9 mouse cellular contexts compared by ENCODE assay signal in the genomic region with DNA sequence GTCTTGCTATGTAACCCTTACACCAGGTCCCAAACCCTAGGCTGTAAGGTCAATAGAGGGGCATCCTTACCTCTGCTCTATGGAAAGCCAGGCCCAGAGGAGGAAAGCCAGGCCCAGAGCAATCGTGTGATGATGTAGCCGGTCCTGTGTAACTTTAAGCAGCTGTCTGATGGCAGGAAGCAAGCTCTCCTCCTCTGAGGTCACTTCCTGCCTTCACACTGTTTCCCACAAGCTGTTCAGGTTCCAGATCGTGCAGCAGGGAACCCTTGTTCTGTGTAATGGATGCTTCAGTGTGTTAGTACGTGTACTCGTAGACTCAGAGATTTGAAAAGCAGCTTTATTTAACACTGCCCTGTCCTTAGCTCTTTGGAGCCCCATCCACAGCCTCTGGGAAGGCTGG. TPM values are rescaled to one million over a fixed set of nuclear protein-coding genes. Genes with fewer than 3 reads are reported as not detected.
A peak's percentile ranks its signal among the peaks of the same experiment; 100 is the strongest.
DNase-seq lines count a peak whose midpoint lies in the region; ATAC-seq lines count a peak whose summit lies in the region.
"Had no signal": no experiment of that assay in that cellular context is flagged by ENCODE, and none has a peak within 500 bp of the region (broad histone marks: within the 10 kb centered on the region; RNA-seq: fewer than 3 reads in every experiment).

No protein-coding gene starts in this region.

- no peak overlapping the region for H3K27ac ChIP-seq in forebrain, embryonic 13.5 days

- no peaks in the 10 kb centered on the region for H3K9me3 ChIP-seq in forebrain, embryonic 13.5 days (replicated peaks)

- H3K4me2 ChIP-seq in forebrain, embryonic 13.5 days: no peak overlapping the region

- no peaks in the 10 kb centered on the region for H3K27me3 ChIP-seq in forebrain, embryonic 13.5 days

- WGBS in forebrain, embryonic 13.5 days: 75% methylated on average over 5 of the region's 5 CpGs

- peaks cover 28% of the 10 kb centered on the region for H3K4me1 ChIP-seq in forebrain, embryonic 13.5 days

- intact Hi-C loops in left cerebral cortex, postnatal 14 days (cut with DNase I): no loop called here

- no peaks in the 10 kb centered on the region for H3K36me3 ChIP-seq in forebrain, embryonic 13.5 days (ENCODE audit: poor library complexity, severe bottlenecking)

- H3K4me3 ChIP-seq in forebrain, embryonic 13.5 days: no peak overlapping the region

- peak; percentile 95 for ATAC-seq in activated CD4-positive, CD25-positive, alpha-beta regulatory T cell, adult 4 months
- ATAC-seq in megakaryocyte, adult 5-6 weeks (ENCODE audit: poor library complexity, severe bottlenecking): 0 out of 2 replicates have a peak, but pooled peaks have one; percentile 13
- ATAC-seq in forebrain, embryonic 13.5 days: no peak
- ATAC-seq: midbrain, embryonic 16.5 days had no signal

- peak; percentile 26 to 40 for DNase-seq in CD8-positive naive resting alpha-beta T cell, adult 2 months (ENCODE audit: low read depth in 2 of 2, low spot score in 2 of 2)
- DNase-seq in induced T-regulatory cell, adult 2 months (ENCODE audit: low read depth): peak; percentile 49
- no peak for DNase-seq in frontal cortex, postnatal 14 days (ENCODE audit: low spot score in 2 of 2)
- no peak for DNase-seq in left cerebral cortex, postnatal 14 days (ENCODE audit: low spot score in 2 of 2)
- no peak for DNase-seq in yolk sac, embryonic 10.5 days (ENCODE audit: low spot score)

- no peak overlapping the region for H3K9ac ChIP-seq in forebrain, embryonic 13.5 days

RNA-seq across cellular contexts. Expression of gene Smyd2, which starts 55.1 kb away (rescaled TPM):
- 10 to 100 TPM in 1 of 2 experiments, 1 to 10 TPM in 1; 9.7 to 11.1 TPM for polyA plus RNA-seq in activated CD4-positive, CD25-positive, alpha-beta regulatory T cell, adult 4 months (2017; shearing (Covaris generic))
- total RNA-seq in megakaryocyte, adult 5-6 weeks (2015): 16.7 and 18.6 TPM in 2 replicates
- total RNA-seq in megakaryocyte, adult 5-6 weeks (2017): 19.2 and 26.3 TPM in 2 replicates
- polyA plus RNA-seq in forebrain, embryonic 13.5 days (2015; fragmentation: Nextera tagmentation; extraction: Ambion mirVana): 41.9 and 44.9 TPM in 2 replicates
- 100 to 1,000 TPM; 110 to 113 TPM for total RNA-seq in left cerebral cortex, postnatal 14 days (2021)

Comparison
In these comparisons a context has a peak if more than half of its experiments do, and no peak if none do; other contexts are left out.
1. DNase-seq: peak in CD8-positive naive resting alpha-beta T cell, adult 2 months (2 of 2) and induced T-regulatory cell, adult 2 months (single experiment); none in frontal cortex, postnatal 14 days (0 of 2), left cerebral cortex, postnatal 14 days (0 of 2) and yolk sac, embryonic 10.5 days (single experiment).
2. RNA of gene Smyd2, which starts 55.1 kb away (total RNA-seq): 110 to 113 TPM in left cerebral cortex, postnatal 14 days; 16.7 to 26.3 TPM in megakaryocyte, adult 5-6 weeks; every median in the first group is over 4 times any median in the second.